Mouse (Mus musculus) limb, embryonic 14.5 days (tissue): ENCODE measurements around the gene Ipo11. TPM values are rescaled to one million over a fixed set of nuclear protein-coding genes. Genes with fewer than 3 reads are reported as not detected.

Source experiments
- ATAC-seq: fragments of 200-750 bp; cut with Nextera tagmentation; 2 replicates; pipeline ENCODE4 v1.8.0; 2017; ENCODE audit warnings: low read depth, moderate number of reproducible peaks, moderate TSS enrichment; ENCODE audit not compliant: low FRiP score
- DNase-seq: peaks from one replicate; pipeline ENCODE4 v3.0.0-alpha.2; 2015; ENCODE audit warnings: low spot score
- H3K27ac ChIP-seq: fragments of 300-500 bp; sonication (generic); replicated peaks from 2 replicates; pipeline ENCODE4 v1.5.1; 2014; ENCODE audit warnings: low read depth, mild to moderate bottlenecking, low read length, moderate library complexity, mixed read lengths
- H3K27me3 ChIP-seq: fragments of 300-500 bp; sonication (generic); 2 replicates; pipeline ENCODE4 v1.6.1; 2014; ENCODE audit warnings: low read length, mixed read lengths; ENCODE audit not compliant: control insufficient read depth, insufficient read depth
- H3K36me3 ChIP-seq: fragments of 300-500 bp; sonication (generic); 2 replicates; pipeline ENCODE4 v1.6.1; 2014; ENCODE audit warnings: mild to moderate bottlenecking, low read length, moderate library complexity, mixed read lengths; ENCODE audit not compliant: control insufficient read depth, insufficient read depth
- H3K4me1 ChIP-seq: fragments of 300-500 bp; sonication (generic); 2 replicates; pipeline ENCODE4 v1.6.1; 2014; ENCODE audit warnings: antibody characterized with exemption, low read length, mixed read lengths; ENCODE audit not compliant: control insufficient read depth, insufficient read depth
- H3K4me2 ChIP-seq: fragments of 300-500 bp; sonication (generic); replicated peaks from 2 replicates; pipeline ENCODE4 v1.6.1; 2014; ENCODE audit warnings: low read depth, mild to moderate bottlenecking, low read length, moderate library complexity; ENCODE audit not compliant: severe bottlenecking
- H3K4me3 ChIP-seq: fragments of 300-500 bp; sonication (generic); replicated peaks from 2 replicates; pipeline ENCODE4 v1.5.1; 2014; ENCODE audit warnings: low read length
- H3K9ac ChIP-seq: fragments of 300-500 bp; sonication (generic); 2 replicates; pipeline ENCODE4 v1.6.1; 2014; ENCODE audit warnings: mild to moderate bottlenecking, low read depth, low read length, moderate library complexity; ENCODE audit not compliant: severe bottlenecking
- H3K9me3 ChIP-seq: fragments of 300-500 bp; sonication (generic); 2 replicates; pipeline ENCODE4 v1.6.1; 2016; ENCODE audit warnings: low read length; ENCODE audit not compliant: control insufficient read depth
- POLR2A ChIP-seq: fragments of 200-500 bp; IDR thresholded peaks from 2 replicates; pipeline ENCODE4 v1.8.0; 2012; ENCODE audit warnings: inconsistent platforms, mild to moderate bottlenecking, moderate library complexity, borderline replicate concordance; ENCODE audit not compliant: insufficient read depth, insufficient read length; ENCODE audit errors: extremely low read depth
- WGBS: fragments of 180-500 bp; shearing (Covaris S2); extraction: QIAGEN DNeasy Blood & Tissue Kit; methylation state at CpG from one replicate; pipeline ENCODE4 v1.1.7; 2014; 5-methylcytosine and 5-hydroxymethylcytosine counted together
- polyA plus RNA-seq, 2 experiments: library from polyadenylated mRNA; depleted of rRNA in 1 of 2; stranded (reverse) in 1 of 2; unstranded in 1 of 2; fragments of >200 nt; fragmentation: Nextera tagmentation in 1 of 2; extraction: Ambion mirVana in 1 of 2; gene quantifications; 2 replicates each; pipeline versions ENCODE4 v1.2.1 to v1.2.3; 2012 to 2014

Ipo11 gene
- polyA plus RNA-seq, 2 experiments, result 32.3 to 46.3 TPM

DNA sequence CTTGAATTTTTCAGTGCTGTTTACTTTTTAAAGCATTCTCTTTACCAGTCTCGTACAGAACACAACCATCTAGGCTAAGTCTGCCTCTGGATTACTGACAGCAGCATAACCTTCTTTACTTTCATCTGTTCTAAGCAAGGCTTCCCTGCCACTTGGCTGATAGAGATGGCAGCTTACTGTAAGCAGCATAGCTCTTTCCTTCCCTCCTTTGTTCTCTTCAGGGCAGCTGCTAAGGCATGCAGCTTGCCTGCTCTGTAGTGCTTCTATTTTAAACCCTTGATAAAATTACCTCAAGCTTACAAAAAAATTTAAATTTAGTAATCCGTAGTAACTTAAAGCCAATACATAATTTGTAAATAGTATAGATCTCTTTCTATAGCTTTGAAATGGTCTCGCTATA is 18.1 kb upstream of the Ipo11 start:
- H3K4me3 ChIP-seq, result no peak overlapping the region
- no peak for DNase-seq
- H3K36me3 ChIP-seq, result peaks cover 66% of the 10 kb centered on the region
- ATAC-seq, result no peak
- no peaks in the 10 kb centered on the region for H3K9me3 ChIP-seq
- no peak overlapping the region for H3K27ac ChIP-seq
- TF ChIP-seq POLR2A, result no peak
- H3K9ac ChIP-seq, result no peak overlapping the region
- no peaks in the 10 kb centered on the region for H3K4me1 ChIP-seq
- H3K27me3 ChIP-seq, result no peaks in the 10 kb centered on the region
- WGBS, result 91% methylated on average over 3 of the region's 3 CpGs
- H3K4me2 ChIP-seq, result no peak overlapping the region

- ATAC-seq, result no peak
- H3K4me1 ChIP-seq, result peaks cover 5% of the 10 kb centered on the region
- H3K9ac ChIP-seq, result peak overlapping the region; percentile 89
- peaks cover 32% of the 10 kb centered on the region for H3K36me3 ChIP-seq
- no peak for TF ChIP-seq POLR2A
- H3K4me2 ChIP-seq, result peak overlapping the region; percentile 45
- no peaks in the 10 kb centered on the region for H3K9me3 ChIP-seq
- H3K27me3 ChIP-seq, result no peaks in the 10 kb centered on the region
- H3K4me3 ChIP-seq, result peak overlapping the region; percentile 88
- DNase-seq, result no peak
- H3K27ac ChIP-seq, result no peak overlapping the region
- 8% methylated on average over 6 of the region's 6 CpGs for WGBS
Observed at GRCm38 (mm10) chr13:106947583-106947982, 10.8 kb upstream of the Ipo11 start.

DNA sequence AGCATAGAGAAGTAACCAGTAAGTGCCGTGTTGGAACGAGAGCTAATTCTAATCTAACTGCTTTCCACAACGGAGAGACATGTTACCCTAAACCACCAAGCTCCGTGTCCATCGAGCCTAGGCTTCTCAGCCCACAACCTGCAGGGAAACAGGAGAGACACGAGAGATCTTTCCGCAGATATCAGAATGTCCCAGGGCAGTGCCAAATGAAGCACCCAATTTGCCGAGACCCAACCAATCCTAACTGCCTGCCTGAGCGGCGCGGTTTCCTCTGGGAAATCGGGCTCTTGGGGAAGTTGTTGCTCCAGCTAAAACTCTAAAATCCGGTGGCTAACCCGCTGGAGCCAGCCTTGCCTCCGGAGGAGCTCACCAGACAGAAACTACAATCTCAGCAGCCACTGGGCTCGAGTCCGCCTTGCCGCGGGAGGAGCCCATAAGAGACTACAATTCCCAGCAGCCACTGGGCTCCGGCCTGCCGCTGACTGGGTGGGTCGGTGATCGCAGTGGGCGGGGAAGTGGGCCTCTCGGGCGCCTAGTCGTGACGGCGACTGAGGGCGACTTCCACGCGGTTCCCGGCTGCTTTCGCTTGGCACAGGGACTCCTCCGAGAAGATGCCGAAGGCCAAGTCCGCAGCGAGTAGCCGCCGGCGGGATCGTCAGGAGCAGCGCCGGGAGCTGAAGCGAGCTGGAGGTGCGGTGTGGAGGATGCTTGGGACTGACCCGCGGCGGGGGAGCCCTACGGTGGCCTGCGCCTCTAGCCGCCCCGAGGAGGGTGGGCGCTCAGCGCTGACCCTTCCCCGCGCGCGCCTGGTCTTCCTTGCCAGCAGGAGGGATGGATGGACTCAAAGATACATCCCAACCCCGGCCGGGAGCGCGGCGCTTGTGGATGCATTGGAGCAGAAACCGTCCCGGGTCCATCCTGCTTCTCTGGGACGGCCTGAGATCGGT is 10.1 kb upstream of the Ipo11 start, which contains the start of gene Dimt1:
Gene Dimt1, plus strand, starts transcription at position 534 of the 947 bp plus-strand sequence.
- Histone ChIP-seq H3K27me3 (no peaks in the 10 kb centered on the region), H3K4me1 (peaks cover 5% of the 10 kb centered on the region), H3K27ac (peak within 1 kb of the TSS; percentile 84), H3K4me3 (peak within 1 kb of the TSS; percentile 88), H3K36me3 (peaks cover 25% of the 10 kb centered on the region), H3K9me3 (no peaks in the 10 kb centered on the region), H3K4me2 (peak within 1 kb of the TSS; percentile 45), H3K9ac (peak within 1 kb of the TSS; percentile 89)
- 1% methylated on average over 66 of the region's 68 CpGs for WGBS
- TF ChIP-seq POLR2A, result 0 out of 2 replicates have a peak, but pooled peaks have one; percentile 51
- DNase-seq (peak; percentile 96), ATAC-seq (peak; percentile 99)

DNA sequence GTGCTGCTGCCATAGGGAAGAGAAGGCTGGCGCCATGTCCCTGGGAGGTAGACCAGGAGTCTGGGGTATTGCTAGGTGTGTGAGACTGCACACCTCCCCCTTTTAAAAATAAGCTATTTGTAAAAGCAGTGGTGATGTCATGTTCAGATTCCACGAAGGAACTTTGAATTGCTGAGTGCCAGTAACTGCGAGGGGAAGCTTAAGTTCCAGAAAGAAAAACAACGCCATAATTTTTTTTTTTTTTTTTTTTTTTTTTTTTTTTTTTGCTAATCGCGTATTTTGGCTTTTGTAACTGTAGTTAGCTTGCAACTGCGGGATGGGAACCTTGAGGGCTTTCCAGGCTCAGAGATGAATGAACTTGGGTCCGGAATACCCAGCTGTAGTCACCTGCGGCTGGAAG is 8.8 kb upstream of the Ipo11 start:
- Histone ChIP-seq H3K9ac (no peak overlapping the region), H3K4me2 (no peak overlapping the region), H3K27me3 (no peaks in the 10 kb centered on the region), H3K4me1 (peaks cover 5% of the 10 kb centered on the region), H3K9me3 (no peaks in the 10 kb centered on the region), H3K36me3 (peaks cover 13% of the 10 kb centered on the region), H3K4me3 (no peak overlapping the region), H3K27ac (no peak overlapping the region)
- ATAC-seq, result no peak
- DNase-seq, result no peak
- WGBS, result 72% methylated on average over 9 of the region's 9 CpGs
- TF ChIP-seq POLR2A, result no peak

DNA sequence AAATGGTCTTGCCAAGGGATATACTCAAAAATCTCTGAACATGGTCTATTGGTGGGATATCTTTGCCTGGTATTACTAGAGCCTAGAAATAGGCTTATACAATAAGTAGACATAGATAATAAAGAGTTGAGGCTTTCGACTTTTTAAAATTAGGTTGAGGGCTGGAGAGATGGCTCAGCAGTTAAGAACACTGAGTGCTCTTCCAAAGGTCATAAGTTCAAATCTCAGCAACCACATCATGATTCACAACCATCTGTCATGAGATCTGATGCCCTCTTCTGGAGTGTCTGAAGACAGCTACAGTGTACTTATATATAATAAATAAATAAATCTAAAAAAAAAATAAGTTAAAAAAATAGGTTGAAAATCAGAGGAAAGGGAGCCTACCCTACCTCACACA is 6.0 kb upstream of the Ipo11 start:
- no peaks in the 10 kb centered on the region for H3K27me3 ChIP-seq
- no peak overlapping the region for H3K4me3 ChIP-seq
- no peaks in the 10 kb centered on the region for H3K4me1 ChIP-seq
- H3K36me3 ChIP-seq, result no peaks in the 10 kb centered on the region
- H3K9ac ChIP-seq, result no peak overlapping the region
- no peak for DNase-seq
- no peaks in the 10 kb centered on the region for H3K9me3 ChIP-seq
- H3K4me2 ChIP-seq, result no peak overlapping the region
- no peak for ATAC-seq
- TF ChIP-seq POLR2A, result no peak
- 78% methylated on average over 1 of the region's 1 CpGs for WGBS
- H3K27ac ChIP-seq, result no peak overlapping the region
